Mouse (Mus musculus) embryo, embryonic 10.5 days (tissue): ENCODE results near the gene Tmem86a.
A peak's percentile ranks its signal among the peaks of the same experiment; 100 is the strongest.

ENCODE experiments used
- DNase-seq: peaks from one replicate; pipeline ENCODE4 v3.0.0-alpha.2; 2015; ENCODE audit warnings: low spot score

The Tmem86a gene

GRCm38 (mm10) chr7:47076729-47077128 is 26.3 kb downstream of the Tmem86a start:
- no peak for DNase-seq

- DNase-seq: peak; percentile 47
Observed at GRCm38 (mm10) chr7:47077451-47077850, 27.1 kb downstream of the Tmem86a start.

- no peak for DNase-seq
Observed at GRCm38 (mm10) chr7:47080868-47081267, 30.5 kb downstream of the Tmem86a start.

- peak; percentile 73 for DNase-seq
Observed at GRCm38 (mm10) chr7:47081277-47081676, 30.9 kb downstream of the Tmem86a start.

GRCm38 (mm10) chr7:47085075-47085474 is 34.7 kb downstream of the Tmem86a start:
- DNase-seq: no peak

- no peak for DNase-seq
Observed at GRCm38 (mm10) chr7:47093935-47094334, 43.5 kb downstream of the Tmem86a start.

GRCm38 (mm10) chr7:47094969-47095368 is 44.6 kb downstream of the Tmem86a start:
- DNase-seq: no peak

GRCm38 (mm10) chr7:47098044-47098443 is 47.6 kb downstream of the Tmem86a start:
- no peak for DNase-seq

GRCm38 (mm10) chr7:47099306-47099705 is 48.9 kb downstream of the Tmem86a start:
- no peak for DNase-seq

GRCm38 (mm10) chr7:47100615-47101014 is 50.2 kb downstream of the Tmem86a start:
- DNase-seq: no peak

GRCm38 (mm10) chr7:47102970-47103369 is 52.6 kb downstream of the Tmem86a start:
- DNase-seq: no peak

GRCm38 (mm10) chr7:47103671-47104414 is 53.4 kb downstream of the Tmem86a start:
- no peak for DNase-seq
